ENCODE assay signal across 1 mouse cellular context in the genomic region with DNA sequence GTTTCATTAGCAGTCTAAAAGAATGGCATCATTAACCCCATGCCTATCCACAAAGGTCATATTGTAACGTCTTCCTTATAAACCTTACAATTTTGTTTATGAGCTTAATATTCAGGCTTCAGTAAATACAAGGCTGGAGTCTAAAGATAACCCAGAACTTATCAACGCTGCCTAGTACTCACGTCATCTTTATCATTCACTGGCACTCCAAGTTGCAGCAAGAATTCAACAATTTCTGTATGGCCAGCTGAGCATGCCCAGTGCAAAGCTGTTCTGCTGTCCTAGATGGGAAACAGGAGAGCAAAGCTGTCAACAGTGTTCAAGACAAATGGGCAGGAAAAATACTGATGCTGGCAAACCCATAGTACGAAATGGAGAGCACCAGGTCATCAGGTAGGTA.
TF ChIP-seq lines count a peak whose summit lies in the region.

No protein-coding gene starts in this region.

TF ChIP-seq in MEL, 35 proteins besides CTCF, POLR2A, EP300 and RAD21 (continued from another document):
- TF ChIP-seq MEF2A (IDR thresholded peaks at IDR 0.05; ENCODE audit: extremely low read depth, insufficient replicate concordance, low read depth, low read length, poor library complexity, severe bottlenecking) (no peak), POLR2AphosphoS2 (IDR thresholded peaks at IDR 0.05; ENCODE audit: low read length) (no peak), BHLHE40 (IDR thresholded peaks at IDR 0.05; ENCODE audit: borderline replicate concordance, low read depth, low read length) (no peak), ZNF384 (IDR thresholded peaks at IDR 0.05; ENCODE audit: low read depth, low read length) (no peak), GATA1 (IDR thresholded peaks at IDR 0.05; ENCODE audit: low read depth, low read length) (peak; percentile 84), ZC3H11A (IDR thresholded peaks at IDR 0.05; ENCODE audit: low read depth, low read length) (no peak), MAX (IDR thresholded peaks at IDR 0.05; ENCODE audit: low read length) (no peak), ELF1 (IDR thresholded peaks at IDR 0.05; ENCODE audit: low read depth, low read length) (no peak), JUND (IDR thresholded peaks at IDR 0.05; ENCODE audit: low read depth, low read length) (no peak), USF2 (IDR thresholded peaks at IDR 0.05; ENCODE audit: borderline replicate concordance in 1 of 2, insufficient read depth in 1 of 2, low read depth in 1 of 2, low read length in 2 of 2) (no peak), TAL1 (IDR thresholded peaks at IDR 0.05; ENCODE audit: low read length) (peak; percentile 51), SIN3A (IDR thresholded peaks at IDR 0.05; ENCODE audit: low read length) (peak; percentile 34; the same call in 1 of the 2 replicates), SMC3 (IDR thresholded peaks at IDR 0.05; ENCODE audit: low read depth, low read length) (no peak), HCFC1 (IDR thresholded peaks at IDR 0.05; ENCODE audit: low read depth, low read length) (no peak), TBP (IDR thresholded peaks at IDR 0.05; ENCODE audit: low read depth, low read length) (no peak), UBTF (IDR thresholded peaks at IDR 0.05; ENCODE audit: borderline replicate concordance, insufficient read depth, low read depth, low read length) (no peak)
TF ChIP-seq in MEL: peak in this region for 6.
